Comparison of ENCODE assay signal across 10 mouse cellular contexts in the genomic region with DNA sequence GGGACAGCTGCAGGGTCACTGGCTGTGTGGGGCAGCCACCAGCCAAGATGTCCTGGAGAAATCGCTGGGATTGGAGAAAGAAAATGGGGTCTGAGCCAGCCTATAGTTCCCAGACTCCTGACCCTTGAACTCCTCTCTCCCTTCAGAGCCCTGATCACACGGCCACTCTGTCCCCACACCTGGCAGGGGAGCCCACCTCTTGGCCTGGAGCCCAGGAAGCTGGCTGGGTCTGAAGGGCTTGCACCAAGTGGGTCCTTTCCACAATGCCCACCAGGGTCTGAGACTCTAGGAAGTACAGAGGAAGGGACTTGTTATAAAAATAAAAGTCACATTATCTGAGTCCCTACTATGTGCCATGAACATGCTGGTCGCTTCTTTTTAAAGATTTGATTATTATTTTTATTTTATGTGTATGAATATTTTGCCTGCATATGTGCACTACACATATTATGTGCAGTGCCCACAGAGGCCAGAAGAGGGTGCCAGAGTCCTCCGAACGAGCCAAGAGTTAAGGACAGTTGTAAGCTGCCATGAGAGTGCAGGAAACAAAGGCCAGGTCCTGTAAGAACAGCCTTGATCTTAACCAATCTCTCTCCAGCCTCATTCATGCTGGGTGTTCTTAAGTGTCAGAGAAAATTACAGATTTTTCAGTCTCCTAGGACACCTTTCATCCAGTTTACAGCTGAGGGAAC. TPM values are rescaled to one million over a fixed set of nuclear protein-coding genes. Genes with fewer than 3 reads are reported as not detected.
A peak's percentile ranks its signal among the peaks of the same experiment; 100 is the strongest.
DNase-seq lines count a peak whose midpoint lies in the region; ATAC-seq and TF ChIP-seq lines count a peak whose summit lies in the region.
"Had no signal": no experiment of that assay in that cellular context is flagged by ENCODE, and none has a peak within 500 bp of the region (broad histone marks: within the 10 kb centered on the region; RNA-seq: fewer than 3 reads in every experiment).

No protein-coding gene starts in this region.

- ATAC-seq in hindbrain, embryonic 11.5 days (ENCODE audit: low FRiP score) = no peak; the same call in 1 of the 2 replicates
- ATAC-seq in hindbrain, embryonic 16.5 days = no peak
- no peak for ATAC-seq in hindbrain, embryonic 14.5 days (ENCODE audit: low FRiP score)
- peak; percentile 40; the same call in 1 of the 2 replicates for ATAC-seq in midbrain, embryonic 15.5 days (replicated peaks)

- WGBS in hindbrain, embryonic 11.5 days = 22% methylated on average over 5 of the region's 5 CpGs
- whole genome bisulfite sequencing in hindbrain, embryonic 16.5 days = 15% methylated on average over 5 of the region's 5 CpGs
- WGBS in hindbrain, embryonic 14.5 days = 18% methylated on average over 5 of the region's 5 CpGs
- 19% methylated on average over 5 of the region's 5 CpGs for WGBS in midbrain, embryonic 15.5 days

- no peaks in the 10 kb centered on the region for H3K9me3 ChIP-seq in hindbrain, embryonic 11.5 days (ENCODE audit: control insufficient read depth, low read length)
- no peaks in the 10 kb centered on the region for H3K9me3 ChIP-seq in hindbrain, embryonic 16.5 days (ENCODE audit: control insufficient read depth, low read length)
- no peaks in the 10 kb centered on the region for H3K9me3 ChIP-seq in hindbrain, embryonic 14.5 days (ENCODE audit: control insufficient read depth, low read length)
- H3K9me3 ChIP-seq in midbrain, embryonic 15.5 days = no peaks in the 10 kb centered on the region
- H3K9me3 ChIP-seq: embryonic facial prominence, embryonic 13.5 days had no signal

- no peak overlapping the region for H3K4me3 ChIP-seq in hindbrain, embryonic 11.5 days (ENCODE audit: low read depth, low read length)
- H3K4me3 ChIP-seq in hindbrain, embryonic 16.5 days (ENCODE audit: low read length) = no peak overlapping the region
- H3K4me3 ChIP-seq in embryonic fibroblast, embryonic 13.5 days (ENCODE audit: insufficient read depth, low read length) = no peak overlapping the region
- H3K4me3 ChIP-seq in hindbrain, embryonic 14.5 days (replicated peaks; ENCODE audit: low read length) = no peak overlapping the region
- no peak overlapping the region for H3K4me3 ChIP-seq in midbrain, embryonic 15.5 days
- H3K4me3 ChIP-seq: embryonic facial prominence, embryonic 13.5 days; myocyte had no signal

- H3K4me2 ChIP-seq in hindbrain, embryonic 11.5 days (replicated peaks; ENCODE audit: low read depth, low read length) = no peak overlapping the region
- H3K4me2 ChIP-seq in hindbrain, embryonic 16.5 days (ENCODE audit: low read length) = no peak overlapping the region
- H3K4me2 ChIP-seq in hindbrain, embryonic 14.5 days (replicated peaks) = no peak overlapping the region
- no peak overlapping the region for H3K4me2 ChIP-seq in midbrain, embryonic 15.5 days
- H3K4me2 ChIP-seq: embryonic facial prominence, embryonic 13.5 days had no signal

- DNase-seq in hindbrain, embryonic 11.5 days (ENCODE audit: low spot score) = peak; percentile 88
- peak; percentile 74 for DNase-seq in adrenal gland, postnatal 25 days
- peak; percentile 88 for DNase-seq in hindbrain, embryonic 14.5 days (ENCODE audit: low spot score)
- peak; percentile 69 to 83 for DNase-seq in left cerebral cortex, postnatal 25 days (ENCODE audit: low spot score in 2 of 2)
- DNase-seq in spleen, postnatal 14 days (ENCODE audit: low spot score in 2 of 2) = peak; percentile 32 to 57

- H3K9ac ChIP-seq in hindbrain, embryonic 11.5 days (ENCODE audit: low read depth, low read length) = no peak overlapping the region
- H3K9ac ChIP-seq in hindbrain, embryonic 16.5 days (ENCODE audit: low read depth, low read length) = no peak overlapping the region
- H3K9ac ChIP-seq in hindbrain, embryonic 14.5 days = no peak overlapping the region
- no peak overlapping the region for H3K9ac ChIP-seq in midbrain, embryonic 15.5 days
- H3K9ac ChIP-seq: embryonic facial prominence, embryonic 13.5 days had no signal

- H3K27ac ChIP-seq in hindbrain, embryonic 11.5 days (ENCODE audit: low read depth, low read length) = no peak overlapping the region
- H3K27ac ChIP-seq in hindbrain, embryonic 16.5 days (ENCODE audit: low read depth, low read length) = no peak overlapping the region
- H3K27ac ChIP-seq in embryonic fibroblast, embryonic 13.5 days (ENCODE audit: insufficient read depth, low read length) = no peak overlapping the region
- H3K27ac ChIP-seq in hindbrain, embryonic 14.5 days = no peak overlapping the region
- H3K27ac ChIP-seq in midbrain, embryonic 15.5 days = no peak overlapping the region
- H3K27ac ChIP-seq: embryonic facial prominence, embryonic 13.5 days had no signal

- TF ChIP-seq CTCF in embryonic fibroblast, embryonic 13.5 days (IDR thresholded peaks at IDR 0.05; ENCODE audit: borderline replicate concordance, insufficient read depth, low read length) = peak; percentile 73

- H3K4me1 ChIP-seq in hindbrain, embryonic 11.5 days (replicated peaks; ENCODE audit: control insufficient read depth, insufficient read depth, low read length) = peaks cover 2% of the 10 kb centered on the region; the same call in 1 of the 2 replicates
- H3K4me1 ChIP-seq in hindbrain, embryonic 16.5 days (ENCODE audit: control insufficient read depth, insufficient read depth, low read depth, low read length) = 0 out of 2 replicates have a peak, but pooled peaks cover 1% of the 10 kb centered on the region
- no peaks in the 10 kb centered on the region for H3K4me1 ChIP-seq in embryonic fibroblast, embryonic 13.5 days (ENCODE audit: control insufficient read depth, insufficient read depth, low read length)
- H3K4me1 ChIP-seq in hindbrain, embryonic 14.5 days (replicated peaks; ENCODE audit: control insufficient read depth, insufficient read depth, low read length) = peaks cover 6% of the 10 kb centered on the region; the same call in 1 of the 2 replicates
- H3K4me1 ChIP-seq in midbrain, embryonic 15.5 days = peaks cover 3% of the 10 kb centered on the region

- H3K27me3 ChIP-seq in hindbrain, embryonic 11.5 days (ENCODE audit: control insufficient read depth, insufficient read depth, low read length) = peaks cover 25% of the 10 kb centered on the region
- H3K27me3 ChIP-seq in hindbrain, embryonic 16.5 days (replicated peaks; ENCODE audit: control insufficient read depth, insufficient read depth, low read length) = peaks cover 23% of the 10 kb centered on the region
- peaks cover 26% of the 10 kb centered on the region for H3K27me3 ChIP-seq in hindbrain, embryonic 14.5 days (ENCODE audit: control insufficient read depth, insufficient read depth, low read length)
- H3K27me3 ChIP-seq in midbrain, embryonic 15.5 days (replicated peaks) = peaks cover 25% of the 10 kb centered on the region

- no peak for TF ChIP-seq POLR2A in embryonic fibroblast, embryonic 13.5 days (IDR thresholded peaks at IDR 0.05; ENCODE audit: low read depth, low read length)

- no peaks in the 10 kb centered on the region for H3K36me3 ChIP-seq in hindbrain, embryonic 11.5 days (ENCODE audit: control insufficient read depth, insufficient read depth, low read length)
- no peaks in the 10 kb centered on the region for H3K36me3 ChIP-seq in hindbrain, embryonic 16.5 days (ENCODE audit: control insufficient read depth, insufficient read depth, low read length)
- H3K36me3 ChIP-seq in hindbrain, embryonic 14.5 days (replicated peaks; ENCODE audit: control insufficient read depth, insufficient read depth) = no peaks in the 10 kb centered on the region
- no peaks in the 10 kb centered on the region for H3K36me3 ChIP-seq in midbrain, embryonic 15.5 days (replicated peaks)
- H3K36me3 ChIP-seq: embryonic facial prominence, embryonic 13.5 days had no signal

- intact Hi-C loops in left cerebral cortex, postnatal 25 days (cut with DNase I) = loop anchor here (2.0 to 5.0 kb wide), 2 partner anchors 188 to 460 kb away; partner anchors contain the start of gene Ctrc

RNA-seq across cellular contexts. Expression of gene Clcnka, which starts 11.3 kb away (rescaled TPM):
- 0.22 and 0.33 TPM in 2 replicates for polyA plus RNA-seq in hindbrain, embryonic 11.5 days (2014; fragmentation: Nextera tagmentation; extraction: Ambion mirVana)
- polyA plus RNA-seq in hindbrain, embryonic 16.5 days (2015; fragmentation: Nextera tagmentation; extraction: Ambion mirVana) = 0.57 and 0.78 TPM in 2 replicates
- not detected in 2 replicates for total RNA-seq in adrenal gland, postnatal 25 days (2021)
- not detected in 2 replicates for polyA plus RNA-seq in embryonic fibroblast, embryonic 13.5 days (2011; ENCODE audit: insufficient read length, low read depth, missing spikeins)
- polyA plus RNA-seq in hindbrain, embryonic 14.5 days (2014; fragmentation: Nextera tagmentation; extraction: Ambion mirVana) = 0.20 and 0.56 TPM in 2 replicates
- total RNA-seq in left cerebral cortex, postnatal 25 days (2021) = not detected
- 0.06 TPM in 1 of 2 replicates, not detected in the other for polyA plus RNA-seq in midbrain, embryonic 15.5 days (2015; fragmentation: Nextera tagmentation; extraction: Ambion mirVana)

RNA-seq across cellular contexts. Expression of gene Fam131c, which starts 19.2 kb away (rescaled TPM):
- 0.69 and 0.91 TPM in 2 replicates for polyA plus RNA-seq in hindbrain, embryonic 11.5 days (2014; fragmentation: Nextera tagmentation; extraction: Ambion mirVana)
- polyA plus RNA-seq in hindbrain, embryonic 16.5 days (2015; fragmentation: Nextera tagmentation; extraction: Ambion mirVana) = 44.3 and 49.8 TPM in 2 replicates
- total RNA-seq in adrenal gland, postnatal 25 days (2021) = 1.8 and 2.1 TPM in 2 replicates
- polyA plus RNA-seq in embryonic fibroblast, embryonic 13.5 days (2011; ENCODE audit: insufficient read length, low read depth, missing spikeins) = not detected in 2 replicates
- polyA plus RNA-seq in hindbrain, embryonic 14.5 days (2014; fragmentation: Nextera tagmentation; extraction: Ambion mirVana) = 40.1 and 50.4 TPM in 2 replicates
- total RNA-seq in left cerebral cortex, postnatal 25 days (2021) = 1 to 10 TPM; 3.1 to 3.5 TPM
- polyA plus RNA-seq in midbrain, embryonic 15.5 days (2015; fragmentation: Nextera tagmentation; extraction: Ambion mirVana) = 42.0 and 44.3 TPM in 2 replicates

RNA-seq across cellular contexts. Expression of gene Clcnkb, which starts 28.6 kb away (rescaled TPM):
- polyA plus RNA-seq in hindbrain, embryonic 11.5 days (2014; fragmentation: Nextera tagmentation; extraction: Ambion mirVana) = not detected in 2 replicates
- polyA plus RNA-seq in hindbrain, embryonic 16.5 days (2015; fragmentation: Nextera tagmentation; extraction: Ambion mirVana) = not detected in 2 replicates
- not detected in 2 replicates for total RNA-seq in adrenal gland, postnatal 25 days (2021)
- polyA plus RNA-seq in embryonic fibroblast, embryonic 13.5 days (2011; ENCODE audit: insufficient read length, low read depth, missing spikeins) = not detected in 2 replicates
- not detected in 2 replicates for polyA plus RNA-seq in hindbrain, embryonic 14.5 days (2014; fragmentation: Nextera tagmentation; extraction: Ambion mirVana)
- not detected for total RNA-seq in left cerebral cortex, postnatal 25 days (2021)
- not detected in 2 replicates for polyA plus RNA-seq in midbrain, embryonic 15.5 days (2015; fragmentation: Nextera tagmentation; extraction: Ambion mirVana)
- polyA plus RNA-seq: embryonic facial prominence, embryonic 13.5 days had no signal

RNA-seq across cellular contexts. Expression of gene Hspb7, which starts 33.3 kb away (rescaled TPM):
- not detected in 2 replicates for polyA plus RNA-seq in hindbrain, embryonic 11.5 days (2014; fragmentation: Nextera tagmentation; extraction: Ambion mirVana)
- polyA plus RNA-seq in hindbrain, embryonic 16.5 days (2015; fragmentation: Nextera tagmentation; extraction: Ambion mirVana) = 0.09 and 0.66 TPM in 2 replicates
- total RNA-seq in adrenal gland, postnatal 25 days (2021) = 0.33 TPM in 1 of 2 replicates, not detected in the other
- polyA plus RNA-seq in embryonic fibroblast, embryonic 13.5 days (2011; ENCODE audit: insufficient read length, low read depth, missing spikeins) = 1.2 and 1.9 TPM in 2 replicates
- 0.16 TPM in 1 of 2 replicates, not detected in the other for polyA plus RNA-seq in hindbrain, embryonic 14.5 days (2014; fragmentation: Nextera tagmentation; extraction: Ambion mirVana)
- under 1 TPM; 0.39 to 0.66 TPM for total RNA-seq in left cerebral cortex, postnatal 25 days (2021)
- polyA plus RNA-seq in midbrain, embryonic 15.5 days (2015; fragmentation: Nextera tagmentation; extraction: Ambion mirVana) = 0.14 TPM in 1 of 2 replicates, not detected in the other
- polyA plus RNA-seq: embryonic facial prominence, embryonic 13.5 days had no signal

RNA-seq across cellular contexts. Expression of gene Srarp, which starts 48.7 kb away (rescaled TPM):
- polyA plus RNA-seq in hindbrain, embryonic 11.5 days (2014; fragmentation: Nextera tagmentation; extraction: Ambion mirVana) = not detected in 2 replicates
- 0.35 and 0.41 TPM in 2 replicates for polyA plus RNA-seq in hindbrain, embryonic 16.5 days (2015; fragmentation: Nextera tagmentation; extraction: Ambion mirVana)
- not detected in 2 replicates for total RNA-seq in adrenal gland, postnatal 25 days (2021)
- not detected in 2 replicates for polyA plus RNA-seq in embryonic fibroblast, embryonic 13.5 days (2011; ENCODE audit: insufficient read length, low read depth, missing spikeins)
- 0.29 TPM in 1 of 2 replicates, not detected in the other for polyA plus RNA-seq in hindbrain, embryonic 14.5 days (2014; fragmentation: Nextera tagmentation; extraction: Ambion mirVana)
- total RNA-seq in left cerebral cortex, postnatal 25 days (2021) = 1 to 10 TPM; 4.7 to 6.0 TPM
- polyA plus RNA-seq in midbrain, embryonic 15.5 days (2015; fragmentation: Nextera tagmentation; extraction: Ambion mirVana) = 0.32 and 0.50 TPM in 2 replicates
- polyA plus RNA-seq: embryonic facial prominence, embryonic 13.5 days; myocyte had no signal

Comparison
In these comparisons a context has a peak if more than half of its experiments do, and no peak if none do; other contexts are left out.
1. RNA of gene Fam131c, which starts 19.2 kb away (polyA plus RNA-seq): 44.3 to 49.8 TPM in hindbrain, embryonic 16.5 days, 42.0 to 44.3 TPM in midbrain, embryonic 15.5 days and 40.1 to 50.4 TPM in hindbrain, embryonic 14.5 days; 0.69 to 0.91 TPM in hindbrain, embryonic 11.5 days and not detected in embryonic fibroblast, embryonic 13.5 days; every median in the first group is over 10 times any median in the second.
2. Peak in every context shown above with its lines, with median percentiles within 50 percentile points of each other: DNase-seq.